Mouse (Mus musculus): ENCODE data around the gene Nfe2. TPM values are rescaled to one million over a fixed set of nuclear protein-coding genes. Genes with fewer than 3 reads are reported as not detected.
"Not testable (repeated sequence)": the region's sequence is repeated elsewhere in the genome, so short reads cannot be mapped to it uniquely, and the experiment has no call there.

Gene Nfe2
- polyA plus RNA-seq, 1 experiment = 0.39 TPM

- H3K4me3 ChIP-seq (ENCODE audit: low read depth, low read length) = no peak overlapping the region
- no peak for TF ChIP-seq POLR2A (IDR thresholded peaks at IDR 0.05; ENCODE audit: low read depth, low read length)
- peak; percentile 61; the same call in 1 of the 2 replicates for TF ChIP-seq CTCF (IDR thresholded peaks at IDR 0.05; ENCODE audit: extremely low read depth, insufficient read length, insufficient replicate concordance, low read depth, low read length)
- H3K27ac ChIP-seq (ENCODE audit: insufficient read depth, low read depth, low read length) = peak overlapping the region; percentile 72
- no peaks in the 10 kb centered on the region for H3K36me3 ChIP-seq (ENCODE audit: control insufficient read depth, insufficient read depth, low read length)
- WGBS = 13% methylated on average over 3 of the region's 3 CpGs
- no peaks in the 10 kb centered on the region for H3K27me3 ChIP-seq (ENCODE audit: control insufficient read depth, insufficient read depth, low read length)
- H3K4me1 ChIP-seq (ENCODE audit: control insufficient read depth, insufficient read depth, insufficient read length, low read length) = peaks cover 17% of the 10 kb centered on the region
These were observed 22.7 kb upstream of the Nfe2 start for GRCm38 (mm10) chr15:103280817-103281464.

- peak; percentile 57; the same call in 1 of the 2 replicates for TF ChIP-seq CTCF (IDR thresholded peaks at IDR 0.05; ENCODE audit: extremely low read depth, insufficient read length, insufficient replicate concordance, low read depth, low read length)
- TF ChIP-seq POLR2A (IDR thresholded peaks at IDR 0.05; ENCODE audit: low read depth, low read length) = no peak
- Histone ChIP-seq H3K4me3 (ENCODE audit: low read depth, low read length) (no peak overlapping the region), H3K27ac (ENCODE audit: insufficient read depth, low read depth, low read length) (no peak overlapping the region), H3K27me3 (ENCODE audit: control insufficient read depth, insufficient read depth, low read length) (no peaks in the 10 kb centered on the region), H3K36me3 (ENCODE audit: control insufficient read depth, insufficient read depth, low read length) (no peaks in the 10 kb centered on the region), H3K4me1 (ENCODE audit: control insufficient read depth, insufficient read depth, insufficient read length, low read length) (peaks cover 13% of the 10 kb centered on the region)
- WGBS = 66% methylated on average over 3 of the region's 3 CpGs
These were observed 21.5 kb upstream of the Nfe2 start for GRCm38 (mm10) chr15:103279750-103280149.

GRCm38 (mm10) chr15:103277949-103278348 lies 19.7 kb upstream of the Nfe2 start:
- H3K4me1 ChIP-seq (ENCODE audit: control insufficient read depth, insufficient read depth, insufficient read length, low read length) = peaks cover 13% of the 10 kb centered on the region
- no peak for TF ChIP-seq POLR2A (IDR thresholded peaks at IDR 0.05; ENCODE audit: low read depth, low read length)
- TF ChIP-seq CTCF (IDR thresholded peaks at IDR 0.05; ENCODE audit: extremely low read depth, insufficient read length, insufficient replicate concordance, low read depth, low read length) = no peak
- H3K4me3 ChIP-seq (ENCODE audit: low read depth, low read length) = no peak overlapping the region
- H3K27me3 ChIP-seq (ENCODE audit: control insufficient read depth, insufficient read depth, low read length) = no peaks in the 10 kb centered on the region
- H3K27ac ChIP-seq (ENCODE audit: insufficient read depth, low read depth, low read length) = peak overlapping the region; percentile 76
- H3K36me3 ChIP-seq (ENCODE audit: control insufficient read depth, insufficient read depth, low read length) = no peaks in the 10 kb centered on the region
- WGBS = 21% methylated on average over 7 of the region's 7 CpGs

- 85% methylated on average over 3 of the region's 3 CpGs for WGBS
- not testable (repeated sequence) for H3K4me1 ChIP-seq (ENCODE audit: control insufficient read depth, insufficient read depth, insufficient read length, low read length); H3K27ac ChIP-seq (ENCODE audit: insufficient read depth, low read depth, low read length)
These were observed 17.7 kb upstream of the Nfe2 start for GRCm38 (mm10) chr15:103275943-103276342.

GRCm38 (mm10) chr15:103272419-103273279 lies 14.4 kb upstream of the Nfe2 start, which contains the start of gene Copz1:
Copz1 (plus strand) TSS chr15:103272714.
- Histone ChIP-seq H3K27me3 (ENCODE audit: control insufficient read depth, insufficient read depth, low read length) (no peaks in the 10 kb centered on the region), H3K27ac (ENCODE audit: insufficient read depth, low read depth, low read length) (peak within 1 kb of the TSS; percentile 72), H3K4me3 (ENCODE audit: low read depth, low read length) (peak within 1 kb of the TSS; percentile 90), H3K36me3 (ENCODE audit: control insufficient read depth, insufficient read depth, low read length) (no peaks in the 10 kb centered on the region), H3K4me1 (ENCODE audit: control insufficient read depth, insufficient read depth, insufficient read length, low read length) (peaks cover 4% of the 10 kb centered on the region; the same call in 1 of the 2 replicates)
- under 1% methylated on average over 38 of the region's 38 CpGs for WGBS
- TF ChIP-seq POLR2A (IDR thresholded peaks at IDR 0.05; ENCODE audit: low read depth, low read length) = peak; percentile 88
- no peak for TF ChIP-seq CTCF (IDR thresholded peaks at IDR 0.05; ENCODE audit: extremely low read depth, insufficient read length, insufficient replicate concordance, low read depth, low read length)

More at GRCm38 (mm10) chr15:103275943-103276342, 17.7 kb upstream of the Nfe2 start:
- not testable (repeated sequence) for H3K4me3 ChIP-seq (ENCODE audit: low read depth, low read length); H3K27me3 ChIP-seq (ENCODE audit: control insufficient read depth, insufficient read depth, low read length); H3K36me3 ChIP-seq (ENCODE audit: control insufficient read depth, insufficient read depth, low read length)

- Histone ChIP-seq H3K27me3 (ENCODE audit: control insufficient read depth, insufficient read depth, low read length) (no peaks in the 10 kb centered on the region), H3K4me3 (ENCODE audit: low read depth, low read length) (no peak overlapping the region), H3K36me3 (ENCODE audit: control insufficient read depth, insufficient read depth, low read length) (no peaks in the 10 kb centered on the region), H3K27ac (ENCODE audit: insufficient read depth, low read depth, low read length) (no peak overlapping the region), H3K4me1 (ENCODE audit: control insufficient read depth, insufficient read depth, insufficient read length, low read length) (no peaks in the 10 kb centered on the region)
- TF ChIP-seq CTCF (IDR thresholded peaks at IDR 0.05; ENCODE audit: extremely low read depth, insufficient read length, insufficient replicate concordance, low read depth, low read length) (no peak), POLR2A (IDR thresholded peaks at IDR 0.05; ENCODE audit: low read depth, low read length) (no peak)
- 75% methylated on average over 4 of the region's 4 CpGs for WGBS
These were observed 10.7 kb upstream of the Nfe2 start for GRCm38 (mm10) chr15:103268903-103269302.

- WGBS = 86% methylated on average over 2 of the region's 2 CpGs
- TF ChIP-seq CTCF (IDR thresholded peaks at IDR 0.05; ENCODE audit: extremely low read depth, insufficient read length, insufficient replicate concordance, low read depth, low read length) (no peak), POLR2A (IDR thresholded peaks at IDR 0.05; ENCODE audit: low read depth, low read length) (no peak)
- Histone ChIP-seq H3K27ac (ENCODE audit: insufficient read depth, low read depth, low read length) (no peak overlapping the region), H3K4me1 (ENCODE audit: control insufficient read depth, insufficient read depth, insufficient read length, low read length) (no peaks in the 10 kb centered on the region), H3K4me3 (ENCODE audit: low read depth, low read length) (no peak overlapping the region), H3K27me3 (ENCODE audit: control insufficient read depth, insufficient read depth, low read length) (no peaks in the 10 kb centered on the region), H3K36me3 (ENCODE audit: control insufficient read depth, insufficient read depth, low read length) (no peaks in the 10 kb centered on the region)
These were observed 6.6 kb upstream of the Nfe2 start for GRCm38 (mm10) chr15:103264794-103265193.
